Mouse (Mus musculus): ENCODE measurements at regions not wholly inside any gene's neighbourhood (a gene's known extent, or its start where the extent isn't known, plus 50 kb on each side); places are given as distances from the start of the nearest gene placed in this dataset.
A peak's percentile ranks its signal among the peaks of the same experiment; 100 is the strongest.

- DNase-seq = no peak
Measured at GRCm38 (mm10) chr9:47399598-47399997, 130.4 kb upstream of the Cadm1 start.

- no peak for DNase-seq
Measured at GRCm38 (mm10) chr9:47400117-47400823, 129.7 kb upstream of the Cadm1 start.

GRCm38 (mm10) chr9:47401511-47401910 is 128.5 kb upstream of the Cadm1 start:
- DNase-seq = no peak

GRCm38 (mm10) chr9:47403317-47403716 is 126.7 kb upstream of the Cadm1 start:
- DNase-seq = no peak

- no peak for DNase-seq
Measured at GRCm38 (mm10) chr9:47404821-47405220, 125.2 kb upstream of the Cadm1 start.

- no peak for DNase-seq
Measured at GRCm38 (mm10) chr9:47405547-47405946, 124.4 kb upstream of the Cadm1 start.

GRCm38 (mm10) chr9:47407007-47407670 is 122.8 kb upstream of the Cadm1 start:
- peak; percentile 63 for DNase-seq

GRCm38 (mm10) chr9:47408061-47408460 is 121.9 kb upstream of the Cadm1 start:
- DNase-seq = no peak

GRCm38 (mm10) chr9:47409579-47409978 is 120.4 kb upstream of the Cadm1 start:
- DNase-seq = no peak

- DNase-seq = no peak
Measured at GRCm38 (mm10) chr9:47412786-47413185, 117.2 kb upstream of the Cadm1 start.

- no peak for DNase-seq
Measured at GRCm38 (mm10) chr9:47414350-47414988, 115.5 kb upstream of the Cadm1 start.

GRCm38 (mm10) chr9:47422151-47422599 is 107.8 kb upstream of the Cadm1 start:
- DNase-seq = peak; percentile 41

GRCm38 (mm10) chr9:47422741-47423461 is 107.1 kb upstream of the Cadm1 start:
- DNase-seq = peak; percentile 69

- no peak for DNase-seq
Measured at GRCm38 (mm10) chr9:47423462-47423832, 106.5 kb upstream of the Cadm1 start.

GRCm38 (mm10) chr9:47424191-47424590 is 105.8 kb upstream of the Cadm1 start:
- no peak for DNase-seq

GRCm38 (mm10) chr9:47426712-47427111 is 103.3 kb upstream of the Cadm1 start:
- DNase-seq = no peak

- no peak for DNase-seq
Measured at GRCm38 (mm10) chr9:47428710-47429341, 101.1 kb upstream of the Cadm1 start.

- DNase-seq = no peak
Measured at GRCm38 (mm10) chr9:47429691-47430090, 100.3 kb upstream of the Cadm1 start.

- no peak for DNase-seq
Measured at GRCm38 (mm10) chr9:47432715-47433114, 97.3 kb upstream of the Cadm1 start.

- DNase-seq = no peak
Measured at GRCm38 (mm10) chr9:47433185-47433584, 96.8 kb upstream of the Cadm1 start.

GRCm38 (mm10) chr9:47434091-47434490 is 95.9 kb upstream of the Cadm1 start:
- DNase-seq = no peak

- DNase-seq = no peak
Measured at GRCm38 (mm10) chr9:47438976-47439375, 91.0 kb upstream of the Cadm1 start.

Measured in gastrocnemius, postnatal 10 days (tissue).